Mouse (Mus musculus): ENCODE measurements around the gene Fau. TPM values are rescaled to one million over a fixed set of nuclear protein-coding genes. Genes with fewer than 3 reads are reported as not detected.

Fau gene
- total RNA-seq, 2 experiments from 2014 or later, result 949 to 1,029 TPM

DNA sequence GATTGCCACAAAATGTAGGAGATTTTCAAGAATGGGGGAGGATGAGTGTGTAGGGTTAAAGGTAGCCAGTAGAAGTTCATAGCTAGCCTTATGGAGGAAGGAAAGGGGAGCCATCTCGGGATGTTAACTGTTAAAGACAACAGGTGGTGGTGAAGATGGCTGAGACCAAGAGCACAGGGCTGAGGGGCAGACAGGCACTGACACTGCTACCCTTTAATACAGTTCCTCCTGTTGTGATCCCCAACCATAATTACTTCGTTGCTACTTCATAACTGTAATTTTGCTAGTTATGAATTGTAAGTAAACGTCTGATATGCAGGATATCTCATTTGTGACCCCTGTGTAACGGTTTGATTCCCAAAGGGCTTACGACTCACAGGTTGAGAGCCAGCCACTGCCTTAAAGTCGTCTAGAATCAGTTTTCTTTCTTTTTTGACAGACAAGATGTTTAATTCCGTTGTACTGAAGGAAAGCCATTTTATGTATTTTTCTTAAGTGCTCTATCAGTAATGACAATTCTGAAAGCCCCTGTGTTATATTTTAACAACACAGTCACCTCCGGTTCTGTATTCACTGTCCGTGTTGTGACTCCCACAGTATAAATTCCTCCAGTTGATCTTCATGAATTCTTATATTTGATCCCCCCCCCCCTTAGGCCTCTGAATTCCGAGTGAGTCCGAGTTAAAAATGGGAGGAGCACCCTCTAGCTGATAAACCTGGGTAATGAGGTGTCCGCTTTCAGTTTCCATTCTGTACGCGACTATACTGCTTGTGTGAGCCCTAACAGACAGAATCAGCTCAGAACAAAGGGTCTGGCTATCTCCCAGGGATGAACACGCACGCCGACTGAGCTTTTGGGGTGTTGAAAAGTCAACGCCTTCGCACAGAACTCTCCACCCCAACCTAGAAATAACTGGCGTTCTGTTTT lies 12.0 kb upstream of the Fau start:
- no peak for DNase-seq (ENCODE audit: low spot score in 2 of 2)

DNA sequence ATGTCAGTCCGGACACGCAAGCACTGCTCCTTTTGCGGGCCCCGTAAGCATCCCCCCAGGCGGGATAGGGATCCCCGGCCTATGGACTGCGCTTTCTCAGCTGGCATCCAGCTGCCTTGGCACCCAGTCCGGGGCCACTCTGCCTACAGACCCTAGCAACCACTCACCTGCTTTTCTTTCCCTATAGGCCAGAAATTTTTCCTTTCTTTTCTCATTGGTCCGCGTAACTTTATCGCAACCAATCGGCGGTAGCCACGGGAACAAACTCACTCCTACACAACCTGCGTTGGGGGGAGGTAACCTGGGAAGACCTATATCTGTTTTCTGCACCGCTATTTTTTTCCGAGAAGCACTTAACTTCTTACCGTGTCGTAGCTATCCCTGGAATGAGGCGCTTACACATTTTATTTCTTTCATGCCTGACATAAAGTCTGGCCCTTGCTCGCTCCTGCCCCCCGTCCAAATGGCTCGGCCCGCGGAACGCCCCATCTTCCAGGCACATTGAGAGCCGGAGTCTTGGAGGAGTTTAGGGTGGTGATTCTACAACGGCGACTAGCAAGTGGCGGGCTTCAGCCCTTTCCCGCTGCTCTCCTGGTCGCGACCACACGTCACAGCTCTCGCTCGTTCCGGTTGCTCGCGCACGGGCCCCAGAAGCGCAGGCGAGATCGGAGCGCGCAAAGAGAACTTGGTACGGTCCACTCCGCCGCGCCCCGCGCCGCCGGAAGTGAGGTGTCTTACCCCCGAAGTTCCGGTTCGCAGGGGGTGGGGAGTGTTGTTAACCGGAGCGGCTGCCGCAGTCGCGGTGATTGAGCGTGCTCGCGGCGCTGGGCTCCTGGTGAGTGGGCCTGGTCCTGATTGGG lies 11.1 kb upstream of the Fau start, which contains the start of gene Syvn1:
Gene Syvn1, plus strand, starts transcription at position 283 of the 860 bp plus-strand sequence.
- DNase-seq (ENCODE audit: low spot score in 2 of 2), result peak; percentile 76 to 91

DNA sequence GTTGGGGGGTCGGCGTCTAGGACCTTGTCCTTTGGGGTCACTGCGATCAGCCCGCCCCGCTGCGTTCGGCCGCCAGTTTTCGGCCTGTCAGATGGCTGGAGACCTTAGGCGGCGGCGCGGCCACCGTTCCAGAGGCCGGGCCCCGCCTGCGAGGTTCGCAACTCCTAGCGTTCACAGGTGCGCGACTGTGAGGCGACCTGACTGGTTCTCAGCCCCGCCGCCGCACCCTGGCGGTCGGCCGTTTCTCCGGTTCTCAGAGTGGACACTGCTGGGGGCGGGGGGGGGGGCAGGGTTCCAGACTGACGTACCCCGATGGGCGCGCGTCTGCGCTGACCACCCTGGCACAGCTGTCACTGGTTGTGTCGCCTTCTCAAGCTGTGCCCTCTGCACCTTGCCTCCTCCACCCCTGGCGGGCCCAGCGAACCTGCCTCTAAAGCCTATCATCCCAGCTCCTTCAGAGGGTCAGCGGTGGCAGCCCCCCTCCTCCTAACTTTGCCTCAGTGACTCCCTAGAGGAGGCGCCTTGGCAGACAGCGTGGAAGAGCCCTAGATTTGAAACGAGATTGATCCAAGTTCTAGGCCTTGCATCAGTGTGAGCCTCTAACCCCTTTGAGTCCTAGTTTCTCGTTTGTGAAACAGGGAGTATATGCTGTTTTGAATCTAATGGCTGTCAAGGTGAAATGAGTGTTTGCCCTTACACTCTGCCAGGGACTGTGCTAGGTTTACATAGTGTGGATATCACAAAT lies 10.3 kb upstream of the Fau start:
- DNase-seq (ENCODE audit: low spot score in 2 of 2), result no peak

DNA sequence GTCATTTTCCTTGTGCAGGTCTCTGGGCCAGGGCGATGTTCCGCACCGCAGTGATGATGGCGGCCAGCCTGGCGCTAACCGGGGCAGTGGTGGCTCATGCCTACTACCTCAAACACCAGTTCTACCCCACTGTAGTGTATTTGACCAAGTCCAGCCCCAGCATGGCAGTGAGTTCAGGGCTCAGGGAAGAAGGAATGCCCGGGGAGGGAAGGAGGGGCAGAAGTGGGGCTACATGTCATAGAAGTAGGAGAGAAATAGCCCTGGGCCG lies 9.8 kb upstream of the Fau start:
- DNase-seq (ENCODE audit: low spot score in 2 of 2), result no peak

DNA sequence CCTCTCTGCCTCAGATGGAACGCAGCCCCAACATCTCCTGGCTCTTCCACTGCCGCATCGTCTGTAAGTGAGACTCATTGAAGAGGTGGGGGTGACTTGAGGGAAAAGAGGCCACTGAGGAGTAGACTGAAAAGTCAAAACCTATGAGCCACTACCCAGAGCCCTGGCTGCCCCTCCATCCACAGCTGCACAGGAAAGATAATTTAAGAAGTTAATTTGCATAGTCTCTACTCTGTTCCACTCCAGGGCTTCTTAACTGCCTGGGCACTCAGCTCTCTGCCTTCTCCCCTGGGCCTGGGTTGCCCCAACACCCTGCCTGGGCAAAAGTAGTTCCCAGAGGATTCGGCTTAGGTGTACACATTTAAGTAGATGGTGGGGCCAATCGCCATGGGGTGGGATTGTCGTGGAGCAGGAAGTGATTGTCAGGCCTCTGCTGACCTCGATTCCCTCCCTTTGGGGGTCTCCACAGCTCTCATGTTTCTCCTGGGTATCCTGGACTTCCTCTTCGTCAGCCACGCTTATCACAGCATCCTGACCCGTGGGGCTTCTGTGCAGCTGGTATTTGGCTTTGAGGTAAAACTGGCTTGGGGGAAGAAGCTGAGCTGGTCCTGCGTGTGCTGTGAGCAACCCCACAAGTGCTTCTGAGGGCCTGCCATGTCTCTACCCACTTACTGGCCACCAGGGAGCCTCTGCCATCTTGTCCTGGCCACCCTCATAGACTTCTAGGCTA lies 8.8 kb upstream of the Fau start:
- DNase-seq (ENCODE audit: low spot score in 2 of 2), result no peak

DNA sequence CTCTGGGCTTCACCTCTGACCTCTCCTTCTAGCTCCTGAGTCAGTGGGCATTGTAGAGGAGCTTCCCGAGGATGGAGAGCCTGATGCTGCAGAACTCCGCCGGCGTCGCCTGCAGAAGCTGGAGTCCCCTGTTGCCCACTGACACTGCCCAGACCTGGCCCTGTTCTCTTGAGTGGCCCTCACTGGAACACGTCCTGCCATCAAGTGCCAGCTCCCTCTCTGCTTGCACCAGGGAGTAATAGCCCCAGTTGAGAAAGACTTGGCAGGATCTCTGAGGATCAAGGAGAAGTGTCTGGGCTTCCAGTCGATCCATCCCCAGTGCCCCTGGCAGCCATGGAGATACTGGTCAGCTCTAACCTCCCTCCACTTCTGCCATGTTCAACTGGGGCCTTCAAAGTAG lies 5.1 kb upstream of the Fau start:
- DNase-seq (ENCODE audit: low spot score in 2 of 2), result no peak

DNA sequence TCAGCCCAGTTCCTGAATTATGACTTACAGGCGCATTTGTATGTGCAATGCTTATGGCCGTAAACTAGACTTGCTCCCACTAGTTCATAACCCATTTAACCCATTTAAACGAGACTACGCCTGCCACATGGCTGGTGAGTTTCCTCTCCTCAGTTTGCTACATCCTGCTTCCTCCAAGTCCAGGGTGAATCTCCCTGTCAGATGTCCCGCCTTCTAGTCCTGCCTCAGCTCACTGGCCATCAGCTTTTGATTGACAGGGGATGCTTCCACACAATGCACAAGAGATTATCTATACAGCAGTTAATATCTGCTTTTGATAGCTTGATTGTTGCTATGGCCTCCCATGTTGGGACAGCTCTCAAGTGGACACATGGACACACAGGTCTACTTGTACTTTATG lies 3.3 kb upstream of the Fau start:
- no peak for DNase-seq (ENCODE audit: low spot score in 2 of 2)

DNA sequence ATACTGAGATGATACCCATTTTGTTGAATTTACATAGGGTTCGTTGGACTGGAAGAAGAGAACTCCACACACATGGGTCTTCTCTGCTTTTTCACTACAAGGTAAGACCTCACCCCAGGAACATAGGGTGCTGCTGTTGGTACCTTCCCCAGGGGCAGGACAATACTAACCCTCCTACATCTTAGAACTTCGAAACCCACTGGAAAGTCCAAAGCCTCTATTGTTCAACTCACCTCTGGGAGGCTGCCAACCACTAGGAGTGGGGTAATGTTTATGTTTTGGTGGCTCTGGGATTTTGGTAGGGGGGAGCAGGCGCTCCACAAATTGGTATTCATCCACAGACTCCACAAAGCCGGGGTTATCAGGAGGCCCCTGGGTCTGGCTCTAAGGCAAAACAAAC lies 948 bp upstream of the Fau start:
- DNase-seq (ENCODE audit: low spot score in 2 of 2), result no peak

DNA sequence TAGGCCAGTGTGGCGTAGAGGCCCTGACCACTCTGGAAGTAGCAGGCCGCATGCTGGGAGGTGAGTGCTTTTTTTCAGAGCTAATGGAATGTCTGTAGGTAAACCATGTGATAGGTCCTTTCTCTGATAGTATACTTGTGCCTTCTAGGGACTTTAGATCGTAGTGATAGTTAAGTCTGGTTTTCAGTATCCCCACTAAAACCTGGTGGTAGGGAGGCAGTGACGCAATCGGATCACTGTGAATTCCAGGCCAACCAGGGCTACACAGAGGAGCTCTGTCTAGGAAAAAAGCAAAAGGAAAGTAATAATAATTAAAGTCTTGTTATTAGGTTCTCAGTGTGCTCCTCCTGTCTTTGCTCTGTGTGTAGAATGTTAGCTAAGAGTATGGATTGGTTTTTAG lies 869 bp downstream of the Fau start:
- no peak for DNase-seq (ENCODE audit: low spot score in 2 of 2)

DNA sequence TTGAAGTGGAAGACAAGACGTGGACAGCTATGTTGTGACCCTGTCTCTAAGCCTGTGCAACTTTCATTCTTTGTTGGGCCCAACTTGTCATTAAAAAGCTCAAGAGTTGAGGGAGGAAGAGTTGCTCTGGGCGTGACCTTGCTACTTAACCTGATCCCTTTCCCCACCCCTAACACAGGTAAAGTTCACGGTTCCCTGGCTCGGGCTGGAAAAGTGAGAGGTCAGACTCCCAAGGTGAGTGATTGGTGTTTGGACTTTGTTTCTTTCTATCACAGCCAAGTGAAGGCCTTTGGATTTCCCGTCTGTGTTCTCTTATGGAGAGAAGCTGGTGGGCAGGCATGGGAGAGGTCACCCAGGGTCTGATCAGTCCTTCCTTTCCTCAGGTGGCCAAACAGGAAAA lies 1.3 kb downstream of the Fau start:
- no peak for DNase-seq (ENCODE audit: low spot score in 2 of 2)

DNA sequence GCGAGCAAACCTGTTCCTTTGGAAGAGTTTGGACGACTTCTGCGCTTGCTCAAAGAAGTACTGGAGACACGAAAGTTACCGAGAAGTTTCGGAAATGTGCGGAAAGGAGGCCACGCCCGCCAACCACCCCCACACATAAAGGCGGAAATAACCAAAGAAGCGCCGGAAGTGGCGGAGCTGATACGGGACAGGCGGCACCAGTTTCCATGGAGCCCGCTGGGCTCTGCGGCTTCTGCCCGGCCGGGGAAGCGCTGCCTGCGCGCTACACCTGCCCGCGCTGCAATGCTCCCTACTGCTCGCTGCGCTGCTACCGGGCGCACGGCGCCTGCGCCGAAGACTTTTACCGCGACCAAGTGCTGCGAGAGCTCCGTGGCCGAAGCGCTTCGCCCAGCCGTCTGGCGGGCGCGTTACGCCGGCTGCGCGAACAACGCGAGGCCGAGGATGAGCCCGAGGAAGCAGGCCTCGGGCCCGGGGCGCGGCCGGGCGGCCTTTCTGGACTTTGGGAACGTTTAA lies 3.4 kb downstream of the Fau start, which contains the start of gene Znhit2:
Gene Znhit2, plus strand, starts transcription at position 172 of the 513 bp plus-strand sequence.
- peak; percentile 75 to 92 for DNase-seq (ENCODE audit: low spot score in 2 of 2)

DNA sequence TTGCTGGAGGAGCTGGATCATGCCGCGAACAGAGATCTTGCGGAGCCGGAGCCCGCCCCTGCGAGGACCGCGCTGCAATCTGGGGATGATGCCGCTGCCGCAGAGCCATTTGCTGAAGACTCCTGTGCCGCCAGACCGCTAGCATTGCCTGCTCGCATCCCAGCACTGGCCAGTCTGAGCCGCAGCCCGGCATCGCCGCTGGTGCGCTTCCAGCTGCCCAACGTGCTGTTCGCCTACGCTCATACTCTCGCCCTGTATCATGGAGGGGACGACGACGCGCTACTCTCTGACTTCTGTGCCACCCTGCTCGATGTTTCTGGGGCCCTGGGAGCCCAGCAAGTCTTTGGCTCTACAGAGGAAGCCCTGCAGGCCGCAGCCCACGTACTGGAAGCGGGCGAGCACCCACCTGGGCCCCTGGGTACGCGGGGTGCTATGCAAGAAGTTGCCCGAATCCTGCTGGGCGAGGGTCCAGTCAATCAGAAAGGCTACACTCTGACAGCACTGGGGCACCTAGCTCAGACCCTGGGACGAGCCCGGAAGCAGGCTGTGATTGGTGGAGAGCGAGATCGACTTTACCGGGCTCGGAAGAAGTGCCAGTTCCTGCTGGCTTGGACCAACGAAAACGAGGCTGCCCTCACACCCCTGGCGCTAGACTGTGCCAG lies 4.1 kb downstream of the Fau start:
- DNase-seq (ENCODE audit: low spot score in 2 of 2), result peak in 1 of 2 experiments; percentile 45

DNA sequence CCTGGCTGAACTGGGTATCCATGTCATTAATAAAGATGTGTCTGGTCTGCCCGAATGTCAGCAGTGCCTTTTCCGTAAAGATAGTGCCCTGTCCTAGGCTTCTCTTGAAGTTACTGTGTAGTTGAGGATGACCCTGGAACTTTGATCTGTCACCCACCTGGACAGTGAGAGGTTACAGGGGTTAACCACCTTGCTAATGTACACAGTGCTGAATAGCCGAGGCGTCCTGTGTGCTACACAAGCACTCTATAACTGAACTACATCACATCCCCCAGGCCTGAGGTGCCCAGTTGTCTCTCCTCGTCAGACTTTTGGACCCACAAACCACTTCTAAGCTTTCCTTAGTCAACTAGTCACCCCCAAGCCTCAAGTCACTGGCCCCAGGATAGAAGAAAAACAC lies 4.8 kb downstream of the Fau start:
- no peak for DNase-seq (ENCODE audit: low spot score in 2 of 2)

DNA sequence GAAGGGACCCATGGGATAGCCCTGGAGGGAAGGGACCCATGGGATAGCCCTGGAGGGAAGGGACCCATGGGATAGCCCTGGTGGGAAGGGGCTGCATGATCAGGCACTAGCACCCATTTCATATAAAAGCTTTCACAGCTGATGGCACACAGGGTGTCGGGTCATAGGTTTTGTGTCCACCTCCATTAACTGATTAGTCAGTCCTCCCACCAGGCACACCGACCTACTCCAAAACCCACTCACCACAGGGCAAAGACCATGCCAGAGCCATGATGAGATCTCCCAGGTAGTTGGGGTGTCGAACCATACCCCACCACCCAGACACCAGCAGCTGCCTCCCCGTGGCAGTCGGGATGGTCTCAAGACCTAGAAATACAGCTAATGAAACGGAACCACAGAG lies 5.4 kb downstream of the Fau start:
- DNase-seq (ENCODE audit: low spot score in 2 of 2), result no peak

DNA sequence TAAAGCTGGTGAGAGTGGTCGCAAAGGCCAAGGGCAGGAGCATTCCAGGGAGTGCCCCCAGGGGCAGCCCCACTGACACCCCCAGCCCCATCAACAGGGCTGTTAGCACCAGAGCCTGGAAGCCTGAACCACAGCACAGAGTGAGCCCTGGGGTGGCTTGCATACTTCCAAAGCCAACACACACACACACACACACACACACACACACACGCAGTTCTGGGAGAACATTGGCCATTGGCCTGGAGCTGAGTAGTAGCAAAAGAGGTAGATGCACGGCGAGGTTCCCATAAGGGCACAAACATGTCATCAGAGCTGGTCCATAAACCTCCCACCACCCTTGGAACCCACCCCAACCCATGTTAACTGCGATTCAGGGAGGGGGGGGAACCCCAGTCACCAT lies 8.9 kb downstream of the Fau start:
- DNase-seq (ENCODE audit: low spot score in 2 of 2), result no peak

DNA sequence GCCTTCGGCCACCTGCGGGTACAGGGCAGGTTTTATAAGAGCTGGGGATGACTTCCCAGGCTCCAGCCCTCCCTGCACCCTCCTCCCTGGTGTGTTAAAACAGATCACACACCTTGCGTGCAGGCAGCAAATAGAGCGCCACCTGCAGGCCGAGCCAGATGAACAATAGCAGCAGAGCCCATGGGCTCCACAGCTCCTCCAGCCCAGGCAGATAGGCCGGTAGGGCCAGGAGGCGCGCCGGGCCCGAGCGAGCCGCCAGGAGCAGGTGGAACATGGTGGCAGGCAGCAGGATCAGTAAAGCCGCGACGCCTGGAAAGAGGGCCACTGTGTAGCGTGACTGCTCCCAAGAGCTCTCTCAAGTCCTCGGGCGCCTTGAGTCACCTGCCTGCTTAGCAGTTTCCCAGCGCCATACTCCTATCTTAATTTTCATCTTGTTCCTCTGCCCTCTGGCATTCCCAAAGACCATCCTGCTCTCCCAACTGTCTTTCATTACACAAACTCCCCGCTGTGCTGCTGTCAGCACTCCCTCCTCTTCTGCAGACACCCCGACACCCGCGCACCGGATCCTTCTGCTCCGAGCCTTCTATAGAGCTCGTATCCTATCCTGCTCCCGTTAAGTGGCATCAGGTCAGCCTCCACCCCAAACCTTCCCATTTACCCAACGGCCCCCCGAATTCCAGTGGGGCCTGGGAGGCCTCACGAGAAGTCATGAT lies 9.5 kb downstream of the Fau start:
- DNase-seq (ENCODE audit: low spot score in 2 of 2), result peak in 1 of 2 experiments; percentile 80

DNA sequence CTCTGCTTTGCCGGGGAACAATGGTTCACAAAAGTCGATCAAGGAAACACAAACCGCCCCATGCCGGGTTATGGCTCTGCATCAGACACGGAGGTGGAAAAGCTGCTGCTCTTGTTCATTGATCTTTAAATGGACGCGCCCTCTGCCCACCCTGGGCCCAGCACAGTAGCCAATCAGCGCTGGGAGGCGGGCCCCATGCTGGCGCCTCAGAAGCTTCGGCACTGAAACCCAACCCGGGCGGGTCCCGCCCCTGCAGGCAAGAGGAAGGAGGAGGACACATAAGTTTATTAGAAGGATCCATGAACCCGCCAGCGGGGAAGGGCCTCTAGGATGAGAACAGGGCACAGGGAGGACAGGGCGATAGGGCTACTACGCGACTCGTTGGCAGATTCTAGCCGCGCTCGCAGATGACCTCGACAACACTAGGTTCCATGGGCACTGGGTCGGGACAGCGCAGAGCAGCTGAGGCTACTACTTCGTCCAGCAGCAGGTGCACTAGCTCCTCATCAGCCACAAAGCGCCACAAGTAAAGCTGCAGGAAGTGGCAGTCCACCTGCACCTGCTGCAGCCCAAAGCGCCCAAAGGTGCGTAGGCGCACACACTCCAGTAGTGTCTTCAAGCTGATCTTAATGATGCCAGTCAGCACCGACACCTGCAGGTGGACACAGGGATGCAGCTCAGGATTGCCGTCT lies 10.2 kb downstream of the Fau start, which contains the start of gene Tm7sf2:
Gene Tm7sf2, minus strand, starts transcription at position 650 of the 692 bp plus-strand sequence.
- DNase-seq (ENCODE audit: low spot score in 2 of 2), result peak; percentile 85 to 91

DNA sequence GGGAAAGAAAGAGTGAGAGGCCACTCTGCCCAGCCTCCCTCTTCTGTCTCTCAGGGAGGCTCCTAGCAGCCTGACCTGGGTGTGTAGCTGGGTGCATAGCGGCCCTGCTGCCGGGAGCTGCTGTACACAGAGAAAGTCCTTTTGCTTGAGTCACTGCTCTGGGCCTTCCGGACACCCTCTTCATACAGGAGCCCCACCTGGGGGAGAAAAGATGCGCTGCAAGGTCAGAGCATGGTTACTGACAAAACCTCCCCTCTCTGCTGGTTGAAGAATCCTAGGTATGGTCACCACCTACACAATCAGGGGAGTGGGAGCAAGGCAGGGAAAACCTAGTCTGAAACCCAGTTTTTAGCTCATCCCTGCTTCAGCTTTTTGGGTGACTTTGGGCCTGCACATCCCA lies 11.3 kb downstream of the Fau start:
- no peak for DNase-seq (ENCODE audit: low spot score in 2 of 2)

DNA sequence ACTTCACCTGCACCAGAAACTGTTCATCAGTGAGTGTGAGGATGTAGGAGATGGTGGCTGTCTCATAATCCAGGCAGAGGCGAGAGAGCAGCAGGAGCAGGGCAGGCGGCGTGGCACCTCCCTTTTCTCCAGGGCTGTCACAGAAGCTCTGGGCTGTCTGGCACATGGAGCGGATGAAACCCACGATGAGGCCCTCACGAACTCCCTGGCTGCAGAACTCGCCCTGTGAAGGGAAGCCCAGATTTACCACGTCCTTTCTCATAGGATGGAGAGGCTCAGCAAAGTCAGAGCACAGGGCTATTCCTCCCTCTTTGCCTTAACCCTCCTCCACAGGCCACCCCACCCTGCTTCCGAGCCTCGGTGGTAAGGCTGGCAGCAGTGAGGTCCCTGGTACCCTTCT lies 12.2 kb downstream of the Fau start:
- no peak for DNase-seq (ENCODE audit: low spot score in 2 of 2)
